ENCODE assay signal across 8 mouse cellular contexts in genomic region chr17:70683561-70684167, GRCm38 (mm10).
DNase-seq lines count a peak whose midpoint lies in the region; ATAC-seq and TF ChIP-seq lines count a peak whose summit lies in the region.

No protein-coding gene starts in this region.

- H3K36me3 ChIP-seq in hindbrain, embryonic 16.5 days (ENCODE audit: control insufficient read depth, insufficient read depth, low read length), result no peaks in the 10 kb centered on the region
- no peaks in the 10 kb centered on the region for H3K36me3 ChIP-seq in midbrain, embryonic 11.5 days (ENCODE audit: control insufficient read depth, insufficient read depth, low read length)

- H3K9me3 ChIP-seq in hindbrain, embryonic 16.5 days (ENCODE audit: control insufficient read depth, low read length), result no peaks in the 10 kb centered on the region
- H3K9me3 ChIP-seq in midbrain, embryonic 11.5 days (ENCODE audit: control insufficient read depth, low read length), result no peaks in the 10 kb centered on the region

- peak; percentile 82 for ATAC-seq in hindbrain, embryonic 16.5 days
- peak; percentile 80 for ATAC-seq in midbrain, embryonic 11.5 days (ENCODE audit: low FRiP score)
- no peak for ATAC-seq in erythroblast, adult 5-6 weeks (replicated peaks; ENCODE audit: low FRiP score, poor library complexity, severe bottlenecking)

- no peak overlapping the region for H3K9ac ChIP-seq in hindbrain, embryonic 16.5 days (ENCODE audit: low read depth, low read length)
- H3K9ac ChIP-seq in midbrain, embryonic 11.5 days (ENCODE audit: low read length), result no peak overlapping the region

- no peak overlapping the region for H3K4me3 ChIP-seq in gastrocnemius, adult 2 months
- no peak overlapping the region for H3K4me3 ChIP-seq in hindbrain, embryonic 16.5 days (ENCODE audit: low read length)
- no peak overlapping the region for H3K4me3 ChIP-seq in midbrain, embryonic 11.5 days (ENCODE audit: low read depth, low read length)

- DNase-seq in ZHBTc4 (ENCODE audit: low read depth, low spot score), result peak; percentile 91
- peak; percentile 79 to 86 for DNase-seq in cerebellum, postnatal 36 days
- peak; percentile 73 for DNase-seq in gastrocnemius, adult 2 months
- DNase-seq in left cerebral cortex, adult 18-20 months (ENCODE audit: low spot score in 2 of 2), result peak; percentile 85 to 87
- peak; percentile 97 for DNase-seq in midbrain, embryonic 11.5 days (ENCODE audit: low spot score, missing footprints)
- DNase-seq in right cerebral cortex, postnatal 4 days, result peak; percentile 89

- intact Hi-C loops in gastrocnemius, adult 2 months (cut with DNase I), result loop anchor here (5.0 kb wide), 1 partner anchor 156 kb away; no protein-coding TSS in a partner anchor

- no peak overlapping the region for H3K27ac ChIP-seq in gastrocnemius, adult 2 months
- no peak overlapping the region for H3K27ac ChIP-seq in hindbrain, embryonic 16.5 days (ENCODE audit: low read depth, low read length)
- no peak overlapping the region for H3K27ac ChIP-seq in midbrain, embryonic 11.5 days (ENCODE audit: low read depth, low read length)

- no peak overlapping the region for H3K4me2 ChIP-seq in hindbrain, embryonic 16.5 days (ENCODE audit: low read length)
- no peak overlapping the region for H3K4me2 ChIP-seq in midbrain, embryonic 11.5 days

- H3K4me1 ChIP-seq in hindbrain, embryonic 16.5 days (ENCODE audit: control insufficient read depth, insufficient read depth, low read depth, low read length), result peaks cover 3% of the 10 kb centered on the region
- H3K4me1 ChIP-seq in midbrain, embryonic 11.5 days (ENCODE audit: control insufficient read depth, insufficient read depth, low read length), result 0 out of 2 replicates have a peak, but pooled peaks cover 2% of the 10 kb centered on the region

- 13% methylated on average over 15 of the region's 15 CpGs for WGBS in hindbrain, embryonic 16.5 days
- 13% methylated on average over 15 of the region's 15 CpGs for WGBS in midbrain, embryonic 11.5 days

- H3K27me3 ChIP-seq in hindbrain, embryonic 16.5 days (replicated peaks; ENCODE audit: control insufficient read depth, insufficient read depth, low read length), result no peaks in the 10 kb centered on the region
- no peaks in the 10 kb centered on the region for H3K27me3 ChIP-seq in midbrain, embryonic 11.5 days (ENCODE audit: control insufficient read depth, insufficient read depth, low read length)

- peak; percentile 92 for TF ChIP-seq CTCF in gastrocnemius, adult 2 months (IDR thresholded peaks at IDR 0.05)
